Mouse (Mus musculus): ENCODE results near the gene Dll3.

GRCm38 (mm10) chr7:28263786-28264185 is 38.3 kb downstream of the Dll3 start:
- TF ChIP-seq CTCF (IDR thresholded peaks at IDR 0.05; ENCODE audit: extremely low read depth, insufficient read depth, low read length) (0 out of 2 replicates have a peak, but pooled peaks have one; percentile 12), POLR2A (IDR thresholded peaks at IDR 0.05; ENCODE audit: extremely low read depth, insufficient read depth, low read length) (no peak)

Measured in cortical plate, adult 2 months (tissue).